ENCODE assay signal across 11 mouse cellular contexts in the genomic region with DNA sequence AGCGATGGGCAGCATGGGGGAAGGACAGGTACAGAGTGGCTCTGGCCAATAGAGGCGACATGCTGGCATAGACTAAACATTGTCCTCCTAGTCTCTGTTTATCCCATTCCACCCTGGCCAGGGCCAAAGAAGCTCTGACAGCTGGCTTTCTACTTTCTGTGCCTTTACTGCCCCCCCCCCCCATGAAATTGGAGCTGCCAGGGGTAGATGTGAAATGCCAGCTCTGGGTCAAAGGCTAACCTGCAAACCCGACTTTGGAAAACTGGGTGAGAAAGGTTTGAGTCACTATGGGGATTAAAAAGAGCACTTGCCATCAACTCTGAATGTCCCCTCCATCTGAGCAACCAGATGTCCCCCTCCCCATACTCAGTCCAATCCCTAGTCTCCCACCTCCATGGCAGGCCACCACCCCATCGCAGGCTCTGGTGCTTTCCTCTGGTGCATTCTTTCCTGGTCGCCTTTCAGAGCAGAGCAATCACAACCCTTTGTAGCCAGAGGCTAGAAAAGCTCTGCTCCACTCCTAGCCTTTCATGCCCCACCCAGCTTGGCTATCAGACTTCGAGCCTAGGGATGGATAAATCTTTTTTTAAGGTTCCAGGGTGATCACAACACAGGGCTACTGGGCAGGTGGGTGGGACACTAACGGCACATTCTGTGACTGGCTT. TPM values are rescaled to one million over a fixed set of nuclear protein-coding genes. Genes with fewer than 3 reads are reported as not detected.
DNase-seq lines count a peak whose midpoint lies in the region; ATAC-seq and TF ChIP-seq lines count a peak whose summit lies in the region.
"Had no signal": no experiment of that assay in that cellular context is flagged by ENCODE, and none has a peak within 500 bp of the region (broad histone marks: within the 10 kb centered on the region; RNA-seq: fewer than 3 reads in every experiment).

No protein-coding gene starts in this region.

- peak overlapping the region; percentile 26; the same call in 1 of the 2 replicates for H3K27ac ChIP-seq in heart, adult 2 months
- no peak overlapping the region for H3K27ac ChIP-seq in midbrain, embryonic 10.5 days (replicated peaks)
- no peak overlapping the region for H3K27ac ChIP-seq in midbrain, embryonic 13.5 days
- H3K27ac ChIP-seq in limb, embryonic 11.5 days (replicated peaks; ENCODE audit: low read depth, low read length) = no peak overlapping the region
- H3K27ac ChIP-seq in stomach, embryonic 16.5 days (ENCODE audit: low read length) = no peak overlapping the region
- H3K27ac ChIP-seq: hindbrain, embryonic 13.5 days had no signal

- H3K4me2 ChIP-seq in midbrain, embryonic 13.5 days (replicated peaks) = no peak overlapping the region
- H3K4me2 ChIP-seq in limb, embryonic 11.5 days (ENCODE audit: low read depth, severe bottlenecking) = peak overlapping the region; percentile 82
- peak overlapping the region; percentile 63 for H3K4me2 ChIP-seq in stomach, embryonic 16.5 days (ENCODE audit: low read depth, low read length)

- H3K36me3 ChIP-seq in heart, adult 2 months (ENCODE audit: control insufficient read depth, insufficient read depth, low read length) = no peaks in the 10 kb centered on the region
- no peaks in the 10 kb centered on the region for H3K36me3 ChIP-seq in midbrain, embryonic 10.5 days
- H3K36me3 ChIP-seq in midbrain, embryonic 13.5 days = no peaks in the 10 kb centered on the region
- H3K36me3 ChIP-seq in limb, embryonic 11.5 days (ENCODE audit: control insufficient read depth, insufficient read depth, low read length) = peaks cover 9% of the 10 kb centered on the region; the same call in 1 of the 2 replicates
- H3K36me3 ChIP-seq in stomach, embryonic 16.5 days (ENCODE audit: control insufficient read depth, insufficient read depth, low read length) = no peaks in the 10 kb centered on the region
- H3K36me3 ChIP-seq: hindbrain, embryonic 13.5 days had no signal

- intact Hi-C loops in heart, adult 2 months (cut with DNase I) = no loop called here

- no peak for TF ChIP-seq CTCF in heart, adult 2 months (IDR thresholded peaks at IDR 0.05)

- no peak for TF ChIP-seq EP300 in heart, adult 2 months (IDR thresholded peaks at IDR 0.05; ENCODE audit: insufficient read depth, low read depth, low read length)

- WGBS in heart, adult 2 months = 71% methylated on average over 7 of the region's 7 CpGs
- WGBS in midbrain, embryonic 10.5 days = 52% methylated on average over 7 of the region's 7 CpGs
- WGBS in midbrain, embryonic 13.5 days = 56% methylated on average over 7 of the region's 7 CpGs
- WGBS in limb, embryonic 11.5 days = 36% methylated on average over 7 of the region's 7 CpGs
- 39% methylated on average over 7 of the region's 7 CpGs for WGBS in stomach, embryonic 16.5 days

- no peak for ATAC-seq in midbrain, embryonic 13.5 days
- no peak for ATAC-seq in limb, embryonic 11.5 days (ENCODE audit: insufficient number of reproducible peaks, low FRiP score, low TSS enrichment, low read depth)
- ATAC-seq in stomach, embryonic 16.5 days (ENCODE audit: insufficient read depth, low FRiP score) = no peak

- DNase-seq in heart, adult 2 months = no peak
- DNase-seq in heart, adult 8-10 months (ENCODE audit: low spot score) = no peak
- DNase-seq in midbrain, embryonic 10.5 days (ENCODE audit: low spot score) = no peak
- DNase-seq in limb, embryonic 11.5 days (ENCODE audit: low spot score) = no peak
- DNase-seq in left cerebral cortex, adult 8-10 months (ENCODE audit: low spot score in 2 of 2) = no peak
- no peak for DNase-seq in c-Kit-positive CD71-positive TER-119-positive erythroid progenitor cells, embryonic 14.5 days (ENCODE audit: low spot score)

- H3K4me3 ChIP-seq in heart, adult 2 months = no peak overlapping the region; the same call in 1 of the 2 replicates
- peak overlapping the region; percentile 69; the same call in 1 of the 2 replicates for H3K4me3 ChIP-seq in midbrain, embryonic 10.5 days
- H3K4me3 ChIP-seq in midbrain, embryonic 13.5 days (replicated peaks) = no peak overlapping the region
- H3K4me3 ChIP-seq in limb, embryonic 11.5 days (ENCODE audit: low read depth, low read length) = peak overlapping the region; percentile 95
- H3K4me3 ChIP-seq in stomach, embryonic 16.5 days (replicated peaks; ENCODE audit: low read length) = peak overlapping the region; percentile 79

- no peaks in the 10 kb centered on the region for H3K79me2 ChIP-seq in heart, adult 2 months (replicated peaks; ENCODE audit: control insufficient read depth, insufficient read depth, low read length)

- H3K9ac ChIP-seq in heart, adult 2 months (ENCODE audit: low read depth, low read length) = no peak overlapping the region; the same call in 1 of the 2 replicates
- no peak overlapping the region for H3K9ac ChIP-seq in midbrain, embryonic 13.5 days (replicated peaks)
- no peak overlapping the region; the same call in 1 of the 2 replicates for H3K9ac ChIP-seq in limb, embryonic 11.5 days (ENCODE audit: low read length)
- peak overlapping the region; percentile 90 for H3K9ac ChIP-seq in stomach, embryonic 16.5 days (ENCODE audit: low read length)
- H3K9ac ChIP-seq: hindbrain, embryonic 13.5 days had no signal

- no peak for TF ChIP-seq POLR2A in heart, adult 2 months (IDR thresholded peaks at IDR 0.05; ENCODE audit: insufficient read depth, low read depth, low read length)

- H3K27me3 ChIP-seq in heart, adult 2 months (ENCODE audit: control insufficient read depth, insufficient read depth, low read length) = no peaks in the 10 kb centered on the region
- H3K27me3 ChIP-seq in midbrain, embryonic 10.5 days (ENCODE audit: low read depth, poor library complexity, severe bottlenecking) = peaks cover 61% of the 10 kb centered on the region
- peaks cover 47% of the 10 kb centered on the region for H3K27me3 ChIP-seq in midbrain, embryonic 13.5 days
- no peaks in the 10 kb centered on the region for H3K27me3 ChIP-seq in limb, embryonic 11.5 days (ENCODE audit: control insufficient read depth, insufficient read depth, low read length)
- no peaks in the 10 kb centered on the region for H3K27me3 ChIP-seq in stomach, embryonic 16.5 days (ENCODE audit: control insufficient read depth, insufficient read depth, low read length)

- peaks cover 9% of the 10 kb centered on the region for H3K4me1 ChIP-seq in heart, adult 2 months (ENCODE audit: control insufficient read depth, insufficient read depth, low read length)
- H3K4me1 ChIP-seq in midbrain, embryonic 10.5 days = peaks cover 60% of the 10 kb centered on the region
- H3K4me1 ChIP-seq in midbrain, embryonic 13.5 days (replicated peaks) = peaks cover 21% of the 10 kb centered on the region
- peaks cover 38% of the 10 kb centered on the region for H3K4me1 ChIP-seq in limb, embryonic 11.5 days (ENCODE audit: control insufficient read depth, insufficient read depth, low read length)
- H3K4me1 ChIP-seq in stomach, embryonic 16.5 days (ENCODE audit: control insufficient read depth, insufficient read depth, low read length) = peaks cover 54% of the 10 kb centered on the region

- no peaks in the 10 kb centered on the region for H3K9me3 ChIP-seq in midbrain, embryonic 10.5 days (replicated peaks)
- no peaks in the 10 kb centered on the region for H3K9me3 ChIP-seq in midbrain, embryonic 13.5 days
- H3K9me3 ChIP-seq in limb, embryonic 11.5 days (ENCODE audit: control insufficient read depth, low read length) = no peaks in the 10 kb centered on the region
- H3K9me3 ChIP-seq in stomach, embryonic 16.5 days (replicated peaks; ENCODE audit: control insufficient read depth, low read length) = no peaks in the 10 kb centered on the region
- H3K9me3 ChIP-seq: hindbrain, embryonic 13.5 days had no signal

RNA-seq across cellular contexts. Expression of a gene that starts 2.5 kb away (rescaled TPM):
- total RNA-seq in heart, adult 2 months (2021) = 10 to 100 TPM in 1 of 2 experiments, 1 to 10 TPM in 1; 6.8 to 11.8 TPM
- 15.1 and 24.0 TPM in 2 replicates for polyA plus RNA-seq in heart, adult 2 months (2012; rRNA removed)
- 10 to 100 TPM in 1 of 4 experiments, 1 to 10 TPM in 3; 8.9 to 10.2 (median 9.0) TPM for total RNA-seq in heart, adult 8-10 months (2022)
- 32.0 and 36.5 TPM in 2 replicates for polyA plus RNA-seq in midbrain, embryonic 10.5 days (2016; fragmentation: Nextera tagmentation; extraction: Ambion mirVana)
- polyA plus RNA-seq in midbrain, embryonic 13.5 days (2015; fragmentation: Nextera tagmentation; extraction: Ambion mirVana) = 5.6 and 7.1 TPM in 2 replicates
- polyA plus RNA-seq in limb, embryonic 11.5 days (2014; fragmentation: Nextera tagmentation; extraction: Ambion mirVana) = 96.4 and 108 TPM in 2 replicates
- polyA plus RNA-seq in stomach, embryonic 16.5 days (2015; fragmentation: Nextera tagmentation; extraction: Ambion mirVana) = 31.4 and 36.2 TPM in 2 replicates
- 10 to 100 TPM; 12.8 to 18.5 (median 15.2) TPM for total RNA-seq in left cerebral cortex, adult 8-10 months (2022)
- total RNA-seq: CH12.LX had no signal

RNA-seq across cellular contexts. Expression of a gene that starts 27.1 kb away (rescaled TPM):
- not detected for total RNA-seq in heart, adult 2 months (2021)
- 0.14 and 0.23 TPM in 2 replicates for polyA plus RNA-seq in heart, adult 2 months (2012; rRNA removed)
- not detected for total RNA-seq in heart, adult 8-10 months (2022)
- not detected in 2 replicates for polyA plus RNA-seq in midbrain, embryonic 10.5 days (2016; fragmentation: Nextera tagmentation; extraction: Ambion mirVana)
- polyA plus RNA-seq in midbrain, embryonic 13.5 days (2015; fragmentation: Nextera tagmentation; extraction: Ambion mirVana) = 0.08 TPM in 1 of 2 replicates, not detected in the other
- not detected in 2 replicates for polyA plus RNA-seq in limb, embryonic 11.5 days (2014; fragmentation: Nextera tagmentation; extraction: Ambion mirVana)
- polyA plus RNA-seq in stomach, embryonic 16.5 days (2015; fragmentation: Nextera tagmentation; extraction: Ambion mirVana) = 0.97 and 0.98 TPM in 2 replicates
- under 1 TPM; 0.14 to 0.37 (median 0.27) TPM for total RNA-seq in left cerebral cortex, adult 8-10 months (2022)
- total RNA-seq: left cerebral cortex, postnatal 14 days had no signal
- polyA plus RNA-seq: hindbrain, embryonic 13.5 days had no signal

Comparison
In these comparisons a context has a peak if more than half of its experiments do, and no peak if none do; other contexts are left out.
1. H3K4me3 ChIP-seq: peak in midbrain, embryonic 10.5 days (single experiment), limb, embryonic 11.5 days (single experiment) and stomach, embryonic 16.5 days (single experiment); none in heart, adult 2 months (single experiment) and midbrain, embryonic 13.5 days (single experiment).